Mouse (Mus musculus) induced T-regulatory cell, adult 2 months (primary cell): ENCODE measurements around the gene Hmg20b.

Source experiments
- DNase-seq: peaks from one replicate; pipeline ENCODE4 v3.0.0-alpha.2; 2012; ENCODE audit warnings: low read depth

Hmg20b gene

GRCm38 (mm10) chr10:81378553-81379182, 28.4 kb upstream of the Hmg20b start:
- peak; percentile 100 for DNase-seq

GRCm38 (mm10) chr10:81377793-81378552, 27.7 kb upstream of the Hmg20b start, which contains the start of gene Fzr1:
TSS of gene Fzr1 (minus strand) at chr10:81378516.
- DNase-seq = no peak

GRCm38 (mm10) chr10:81377362-81377664, 27.0 kb upstream of the Hmg20b start:
- peak; percentile 52 for DNase-seq

GRCm38 (mm10) chr10:81376561-81377361, 26.5 kb upstream of the Hmg20b start:
- peak; percentile 57 for DNase-seq

GRCm38 (mm10) chr10:81375322-81375721, 25.0 kb upstream of the Hmg20b start:
- DNase-seq = no peak

GRCm38 (mm10) chr10:81367207-81367495, 16.9 kb upstream of the Hmg20b start:
- no peak for DNase-seq

GRCm38 (mm10) chr10:81366477-81367206, 16.4 kb upstream of the Hmg20b start:
- no peak for DNase-seq

- DNase-seq = no peak
Observed at GRCm38 (mm10) chr10:81365672-81366476, 15.6 kb upstream of the Hmg20b start, which contains the start of gene 4930404N11Rik. TSS of gene 4930404N11Rik (minus strand) at chr10:81365816.

GRCm38 (mm10) chr10:81365073-81365472, 14.8 kb upstream of the Hmg20b start:
- DNase-seq = no peak

GRCm38 (mm10) chr10:81364666-81365065, 14.4 kb upstream of the Hmg20b start:
- DNase-seq = no peak

- DNase-seq = no peak
Observed at GRCm38 (mm10) chr10:81363436-81364346, 13.4 kb upstream of the Hmg20b start.

- no peak for DNase-seq
Observed at GRCm38 (mm10) chr10:81362336-81362949, 12.2 kb upstream of the Hmg20b start.

- no peak for DNase-seq
Observed at GRCm38 (mm10) chr10:81360721-81361120, 10.4 kb upstream of the Hmg20b start.

- no peak for DNase-seq
Observed at GRCm38 (mm10) chr10:81358841-81359240, 8.6 kb upstream of the Hmg20b start.

- DNase-seq = no peak
Observed at GRCm38 (mm10) chr10:81358209-81358608, 7.9 kb upstream of the Hmg20b start.

- peak; percentile 94 for DNase-seq
Observed at GRCm38 (mm10) chr10:81356991-81357844, 6.9 kb upstream of the Hmg20b start, which contains the start of gene Mfsd12. TSS of gene Mfsd12 (plus strand) at chr10:81357491.

- no peak for DNase-seq
Observed at GRCm38 (mm10) chr10:81356352-81356990, 6.2 kb upstream of the Hmg20b start.

- no peak for DNase-seq
Observed at GRCm38 (mm10) chr10:81355533-81355932, 5.3 kb upstream of the Hmg20b start.
